Mouse (Mus musculus): ENCODE data around the gene Btc.

The Btc gene

DNA sequence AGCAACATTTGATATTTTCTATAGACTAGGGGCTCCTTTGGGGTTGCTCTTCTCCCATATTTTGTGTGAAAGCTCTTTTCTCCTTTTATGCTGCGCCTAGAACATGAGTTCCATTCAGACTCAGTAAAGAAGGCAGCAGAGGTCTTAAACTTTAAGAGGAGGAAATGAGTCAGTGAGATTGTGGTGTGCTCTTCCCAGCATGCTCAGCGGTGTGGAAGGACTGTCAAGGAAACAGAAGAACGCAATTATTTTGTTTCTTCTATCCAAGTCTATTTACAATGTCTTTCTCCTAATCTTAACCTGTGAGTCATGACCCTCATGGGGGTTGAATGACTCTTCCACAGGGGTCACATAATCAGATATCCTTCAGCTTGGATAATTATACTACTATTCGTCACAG lies 82.4 kb downstream of the Btc start:
- CTCF ChIA-PET = no interaction called here

DNA sequence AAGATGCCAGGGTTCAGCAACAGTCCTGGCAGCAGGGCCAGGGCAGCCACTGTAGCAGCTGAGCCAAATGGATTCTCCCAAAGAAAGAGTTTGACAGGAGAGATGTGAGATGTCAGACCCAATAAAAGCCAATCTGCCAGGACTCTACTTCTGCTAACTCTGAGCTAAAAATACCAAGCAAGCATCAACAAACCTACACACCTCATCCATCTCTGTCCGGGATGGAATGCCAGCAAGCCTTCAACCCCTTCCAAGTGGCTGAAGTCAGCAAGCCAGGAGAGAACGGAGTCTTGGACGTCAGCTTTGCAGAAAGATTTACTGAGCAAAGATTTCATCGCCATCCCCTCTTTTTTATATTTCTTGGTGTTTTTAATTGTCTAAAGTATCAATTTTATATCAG lies 88.8 kb downstream of the Btc start:
- CTCF ChIA-PET = no interaction called here

DNA sequence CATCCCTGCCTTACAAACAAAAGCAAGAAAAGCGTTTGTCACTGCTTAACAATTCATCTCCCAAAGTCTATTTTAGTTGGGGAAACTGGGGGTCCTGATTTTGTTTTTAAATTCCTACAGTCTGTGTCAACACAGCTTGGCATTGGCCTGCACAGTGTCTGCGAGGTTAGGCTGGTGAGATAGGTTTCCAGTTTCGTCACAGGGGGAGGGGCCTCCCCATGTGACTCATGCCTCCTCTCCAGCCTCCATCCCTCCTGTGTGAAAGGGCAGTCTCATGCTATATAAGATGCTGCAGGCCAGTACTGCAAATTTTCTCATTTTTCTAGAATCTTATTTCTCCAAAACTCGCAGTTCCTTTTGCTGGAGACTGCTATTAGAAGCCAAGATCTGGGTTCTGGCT lies 91.0 kb downstream of the Btc start:
- CTCF ChIA-PET = no interaction called here

DNA sequence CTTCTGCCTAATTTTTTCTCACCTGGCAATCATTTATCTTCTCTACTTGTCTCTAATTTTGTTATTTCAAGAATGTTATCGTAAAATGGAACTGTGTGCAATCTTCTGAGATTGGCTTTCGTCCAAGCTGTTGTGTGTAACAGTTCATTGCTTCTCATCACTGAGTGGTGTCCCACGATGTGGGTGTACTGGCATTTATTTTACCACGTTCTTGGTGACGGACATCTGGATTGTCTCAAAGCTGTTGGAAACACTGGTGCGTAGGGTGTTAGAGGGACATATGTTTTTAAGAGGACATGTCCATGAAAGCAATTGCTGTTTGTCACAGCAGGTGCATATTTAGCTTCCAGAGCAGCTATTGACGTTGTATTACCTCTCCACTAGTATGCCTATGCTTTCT lies 94.2 kb downstream of the Btc start:
- CTCF ChIA-PET = no interaction called here

DNA sequence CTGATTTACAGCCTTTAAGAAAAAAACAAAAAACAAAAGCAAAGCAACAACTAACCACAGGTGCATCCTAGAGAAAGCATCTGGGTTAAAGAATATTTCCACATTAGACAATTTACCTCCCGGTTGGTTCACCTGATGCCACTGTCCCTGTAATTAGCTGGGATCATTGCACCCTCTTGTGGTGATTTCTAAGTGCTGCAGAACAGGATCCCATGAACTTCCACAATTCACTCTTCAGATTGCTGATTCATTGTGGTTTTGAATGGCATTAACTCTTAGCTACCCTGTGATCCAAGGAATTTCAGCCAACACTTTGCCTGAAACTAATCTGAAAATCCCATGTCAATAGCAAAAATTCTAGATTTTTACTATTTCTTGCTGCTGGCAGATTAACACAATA lies 94.9 kb downstream of the Btc start:
- CTCF ChIA-PET = no interaction called here
